Mouse (Mus musculus): ENCODE results near the gene Rgs9.

GRCm38 (mm10) chr11:109192673-109193557 is 105.0 kb downstream of the Rgs9 start:
- TF ChIP-seq CTCF (IDR thresholded peaks at IDR 0.05; ENCODE audit: low read depth) (peak; percentile 89), EP300 (optimal IDR thresholded peaks at IDR 0.05) (no peak)
